Mouse (Mus musculus) limb, embryonic 11.5 days (tissue): ENCODE measurements around the gene Bglap2. TPM values are rescaled to one million over a fixed set of nuclear protein-coding genes. Genes with fewer than 3 reads are reported as not detected.

Source experiments
- ATAC-seq: fragments of 200-750 bp; cut with Nextera tagmentation; 2 replicates; pipeline ENCODE4 v1.8.0; 2017; ENCODE audit warnings: low read depth; ENCODE audit not compliant: insufficient number of reproducible peaks, low FRiP score, low TSS enrichment
- DNase-seq: peaks from one replicate; pipeline ENCODE4 v3.0.0-alpha.2; 2015; ENCODE audit warnings: low spot score
- H3K27ac ChIP-seq: fragments of 300-500 bp; sonication (generic); replicated peaks from 2 replicates; pipeline ENCODE4 v1.5.1; 2014; ENCODE audit warnings: low read depth, mild to moderate bottlenecking, low read length
- H3K27me3 ChIP-seq: fragments of 300-500 bp; sonication (generic); 2 replicates; pipeline ENCODE4 v1.6.1; 2014; ENCODE audit warnings: mild to moderate bottlenecking, low read length, mixed read lengths; ENCODE audit not compliant: control insufficient read depth, insufficient read depth
- H3K36me3 ChIP-seq: fragments of 300-500 bp; sonication (generic); 2 replicates; pipeline ENCODE4 v1.6.1; 2014; ENCODE audit warnings: mild to moderate bottlenecking, low read length, moderate library complexity, mixed read lengths; ENCODE audit not compliant: control insufficient read depth, insufficient read depth
- H3K4me1 ChIP-seq: fragments of 300-500 bp; sonication (generic); 2 replicates; pipeline ENCODE4 v1.6.1; 2014; ENCODE audit warnings: low read length, mixed read lengths; ENCODE audit not compliant: control insufficient read depth, insufficient read depth
- H3K4me2 ChIP-seq: fragments of 300-500 bp; sonication (generic); 2 replicates; pipeline ENCODE4 v1.6.1; 2014; ENCODE audit warnings: low read depth, mild to moderate bottlenecking, moderate library complexity; ENCODE audit not compliant: severe bottlenecking
- H3K4me3 ChIP-seq: fragments of 300-500 bp; sonication (generic); 2 replicates; pipeline ENCODE4 v1.5.1; 2014; ENCODE audit warnings: low read depth, low read length
- H3K9ac ChIP-seq: fragments of 300-500 bp; sonication (generic); 2 replicates; pipeline ENCODE4 v1.6.1; 2014; ENCODE audit warnings: mild to moderate bottlenecking, low read length
- H3K9me3 ChIP-seq: fragments of 300-500 bp; sonication (generic); 2 replicates; pipeline ENCODE4 v1.6.1; 2016; ENCODE audit warnings: low read length; ENCODE audit not compliant: control insufficient read depth
- WGBS: fragments of 180-500 bp; shearing (Covaris S2); extraction: QIAGEN DNeasy Blood & Tissue Kit; methylation state at CpG from one replicate; pipeline ENCODE4 v1.1.7; 2014; 5-methylcytosine and 5-hydroxymethylcytosine counted together
- polyA plus RNA-seq: library from polyadenylated mRNA; unstranded; fragments of >200 nt; fragmentation: Nextera tagmentation; extraction: Ambion mirVana; gene quantifications from 2 replicates; pipeline ENCODE4 v1.2.1, GENCODE M21; 2014

Gene Bglap2
- polyA plus RNA-seq, 1 experiment from 2014 or later = not detected

DNA sequence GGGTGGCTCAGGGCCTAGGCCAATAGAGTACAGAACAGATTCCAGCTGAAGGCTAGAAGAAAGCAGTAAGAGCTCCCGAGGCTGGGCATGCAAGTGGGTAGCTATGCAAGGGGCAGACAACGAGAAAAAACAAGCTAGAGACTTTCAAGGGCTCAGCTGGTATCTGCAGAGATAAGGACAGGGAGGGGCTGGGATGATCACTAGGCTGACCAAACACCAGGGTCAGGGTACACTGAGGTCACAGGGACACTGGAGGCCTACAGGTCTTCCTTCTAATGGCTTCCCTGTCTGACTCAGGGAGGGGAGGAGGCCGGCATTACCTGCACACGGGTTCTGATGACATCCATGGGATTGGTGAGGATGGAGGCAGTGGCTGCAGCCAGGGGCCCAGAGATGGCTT lies 37.2 kb upstream of the Bglap2 start:
- Histone ChIP-seq H3K9me3 (no peaks in the 10 kb centered on the region), H3K27ac (no peak overlapping the region), H3K4me1 (0 out of 2 replicates have a peak, but pooled peaks cover under 1% of the 10 kb centered on the region), H3K4me3 (no peak overlapping the region), H3K36me3 (peaks cover 16% of the 10 kb centered on the region), H3K9ac (no peak overlapping the region), H3K27me3 (no peaks in the 10 kb centered on the region), H3K4me2 (no peak overlapping the region)
- WGBS = 87% methylated on average over 4 of the region's 4 CpGs
- ATAC-seq (no peak), DNase-seq (no peak)

DNA sequence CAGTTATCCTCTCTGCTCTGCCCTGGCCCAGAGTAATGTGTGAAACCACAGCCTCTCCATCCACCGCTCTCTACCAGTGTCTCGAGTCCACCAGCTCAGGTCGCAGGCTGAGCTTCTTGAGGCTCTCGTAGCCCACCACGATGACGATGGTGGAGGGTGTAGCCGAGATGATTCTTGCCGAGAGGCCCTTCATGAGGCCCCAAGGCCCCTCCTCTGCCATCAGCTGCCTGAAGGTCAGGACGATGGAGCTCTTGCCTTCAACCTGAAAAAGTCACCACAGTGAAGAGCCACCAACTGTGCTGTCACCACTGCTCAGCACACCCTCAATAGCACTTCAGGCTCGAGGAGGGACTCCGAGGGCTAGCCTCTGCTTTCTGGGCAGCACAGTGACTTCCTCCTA lies 34.1 kb upstream of the Bglap2 start:
- Histone ChIP-seq H3K36me3 (peaks cover 8% of the 10 kb centered on the region), H3K27me3 (no peaks in the 10 kb centered on the region), H3K9ac (no peak overlapping the region), H3K4me2 (no peak overlapping the region), H3K9me3 (no peaks in the 10 kb centered on the region), H3K27ac (no peak overlapping the region), H3K4me1 (peaks cover 13% of the 10 kb centered on the region), H3K4me3 (no peak overlapping the region)
- no peak for DNase-seq
- 91% methylated on average over 11 of the region's 11 CpGs for WGBS
- ATAC-seq = no peak

GRCm38 (mm10) chr3:88411681-88412080 lies 33.2 kb upstream of the Bglap2 start:
- no peaks in the 10 kb centered on the region for H3K9me3 ChIP-seq
- no peaks in the 10 kb centered on the region for H3K27me3 ChIP-seq
- H3K4me1 ChIP-seq = peaks cover 13% of the 10 kb centered on the region
- no peak overlapping the region for H3K27ac ChIP-seq
- WGBS = 89% methylated on average over 4 of the region's 4 CpGs
- no peak overlapping the region for H3K9ac ChIP-seq
- DNase-seq (no peak), ATAC-seq (no peak)
- H3K36me3 ChIP-seq = peaks cover 8% of the 10 kb centered on the region
- H3K4me3 ChIP-seq = no peak overlapping the region
- no peak overlapping the region for H3K4me2 ChIP-seq

DNA sequence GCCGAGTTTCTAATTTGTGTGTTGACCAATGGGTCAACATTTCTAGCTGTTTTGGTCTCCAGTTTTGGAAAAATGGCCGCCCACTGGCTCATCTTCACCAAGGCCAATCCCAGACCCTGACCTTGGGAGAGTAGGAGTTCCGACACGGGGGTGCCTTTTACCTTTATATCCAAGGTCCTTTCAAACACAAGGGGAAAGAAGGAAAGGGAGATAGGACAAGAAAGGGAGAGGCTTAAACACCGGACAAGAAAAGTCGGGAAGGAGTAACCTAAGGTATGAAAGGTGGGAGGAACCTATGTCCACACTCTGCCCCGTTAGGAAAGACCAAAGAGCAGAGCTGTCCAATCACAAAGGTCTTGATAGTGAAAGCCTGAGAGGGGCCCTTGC lies 32.1 kb upstream of the Bglap2 start:
- no peak for ATAC-seq
- Histone ChIP-seq H3K9ac (no peak overlapping the region), H3K27me3 (no peaks in the 10 kb centered on the region), H3K4me3 (peak overlapping the region; percentile 70), H3K4me2 (peak overlapping the region; percentile 76; the same call in 1 of the 2 replicates), H3K36me3 (peaks cover 5% of the 10 kb centered on the region), H3K4me1 (peaks cover 13% of the 10 kb centered on the region), H3K27ac (peak overlapping the region; percentile 86), H3K9me3 (no peaks in the 10 kb centered on the region)
- whole genome bisulfite sequencing = 13% methylated on average over 7 of the region's 7 CpGs
- DNase-seq = no peak

DNA sequence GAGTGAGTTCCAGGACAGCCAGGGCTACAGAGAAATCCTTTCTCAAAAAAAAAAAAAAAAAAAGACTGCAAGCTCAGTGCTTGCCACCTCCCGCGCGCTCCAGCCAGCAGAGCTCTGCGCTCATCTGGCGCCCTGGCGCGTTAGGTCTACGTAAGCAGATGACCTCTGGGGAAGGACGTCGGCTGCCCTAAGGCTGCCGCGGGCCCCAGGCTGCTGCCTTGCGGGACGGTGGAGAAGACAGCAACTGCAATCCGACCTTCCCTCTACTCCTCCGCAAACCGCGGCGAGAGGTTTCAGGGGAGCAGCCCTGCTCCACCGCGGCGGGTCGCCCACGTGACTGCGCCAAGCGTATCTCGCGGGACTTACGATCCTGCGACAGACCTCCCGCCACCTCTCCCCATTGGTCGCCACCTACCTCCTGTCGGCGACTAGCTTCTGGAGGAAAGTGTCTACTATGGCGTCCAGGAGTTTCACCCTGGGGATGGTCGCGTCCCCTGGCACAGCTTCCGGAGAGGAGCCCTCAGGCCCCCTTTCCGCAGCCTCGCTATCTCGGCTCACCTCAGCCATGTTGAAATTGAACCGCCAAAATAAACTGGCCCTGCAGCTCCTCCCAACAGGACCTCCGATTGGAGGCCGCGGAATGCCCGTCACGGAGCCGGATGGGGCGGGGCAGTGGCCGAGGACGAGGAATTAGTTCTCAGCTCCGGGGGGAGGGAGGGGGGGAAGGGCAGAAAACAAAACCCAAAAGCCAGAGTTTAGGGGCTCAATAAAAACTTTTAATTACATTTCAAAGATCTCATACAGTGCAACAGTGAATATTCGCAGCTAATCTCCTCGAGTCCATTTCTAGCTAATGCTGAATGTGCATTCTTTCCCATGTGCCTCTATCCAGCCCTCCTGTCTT lies 31.5 kb upstream of the Bglap2 start, which contains the start of gene Pmf1:
Gene Pmf1 (minus strand): TSS at position 591 of the 904 bp plus-strand sequence.
- H3K4me1 ChIP-seq = peaks cover 13% of the 10 kb centered on the region
- H3K9ac ChIP-seq = peak within 1 kb of the TSS; percentile 94
- H3K4me3 ChIP-seq = peak within 1 kb of the TSS; percentile 70
- DNase-seq (peak; percentile 93), ATAC-seq (peak; percentile 90)
- under 1% methylated on average over 54 of the region's 54 CpGs for WGBS
- H3K36me3 ChIP-seq = peaks cover 5% of the 10 kb centered on the region
- no peaks in the 10 kb centered on the region for H3K27me3 ChIP-seq
- no peaks in the 10 kb centered on the region for H3K9me3 ChIP-seq
- H3K4me2 ChIP-seq = peak within 1 kb of the TSS; percentile 76
- H3K27ac ChIP-seq = peak within 1 kb of the TSS; percentile 86

DNA sequence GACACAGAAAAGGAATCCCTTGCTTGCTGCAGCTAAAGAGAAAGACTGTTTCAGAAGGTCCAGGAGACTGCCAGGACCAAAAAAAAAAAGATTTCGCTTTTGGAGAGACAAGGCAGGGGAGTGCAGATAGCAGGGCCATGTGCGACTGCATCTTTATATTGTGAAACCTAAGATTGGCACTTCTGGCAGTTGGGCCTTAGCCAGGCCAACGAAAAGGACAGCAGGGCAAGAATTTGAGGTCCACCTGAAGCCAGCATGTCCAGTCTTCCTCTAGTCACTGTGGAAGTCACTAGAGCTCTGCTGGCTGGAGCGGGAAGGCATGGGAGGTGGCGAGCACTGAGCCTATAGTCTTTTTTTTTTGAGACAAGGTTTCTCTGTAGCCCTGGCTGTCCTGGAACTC lies 30.5 kb upstream of the Bglap2 start:
- DNase-seq (no peak), ATAC-seq (no peak)
- Histone ChIP-seq H3K4me1 (peaks cover 13% of the 10 kb centered on the region), H3K4me2 (peak overlapping the region; percentile 76), H3K9ac (peak overlapping the region; percentile 94; the same call in 1 of the 2 replicates), H3K27ac (no peak overlapping the region; the same call in 1 of the 2 replicates), H3K36me3 (peaks cover 5% of the 10 kb centered on the region), H3K9me3 (no peaks in the 10 kb centered on the region), H3K27me3 (no peaks in the 10 kb centered on the region), H3K4me3 (peak overlapping the region; percentile 70)
- WGBS = 67% methylated on average over 5 of the region's 5 CpGs

GRCm38 (mm10) chr3:88407529-88407928 lies 29.0 kb upstream of the Bglap2 start:
- Histone ChIP-seq H3K4me2 (no peak overlapping the region), H3K4me1 (peaks cover 13% of the 10 kb centered on the region), H3K27me3 (no peaks in the 10 kb centered on the region), H3K9ac (no peak overlapping the region; the same call in 1 of the 2 replicates), H3K36me3 (peaks cover 7% of the 10 kb centered on the region), H3K4me3 (no peak overlapping the region), H3K27ac (no peak overlapping the region), H3K9me3 (no peaks in the 10 kb centered on the region)
- no peak for DNase-seq
- no peak for ATAC-seq
- 63% methylated on average over 7 of the region's 7 CpGs for WGBS

DNA sequence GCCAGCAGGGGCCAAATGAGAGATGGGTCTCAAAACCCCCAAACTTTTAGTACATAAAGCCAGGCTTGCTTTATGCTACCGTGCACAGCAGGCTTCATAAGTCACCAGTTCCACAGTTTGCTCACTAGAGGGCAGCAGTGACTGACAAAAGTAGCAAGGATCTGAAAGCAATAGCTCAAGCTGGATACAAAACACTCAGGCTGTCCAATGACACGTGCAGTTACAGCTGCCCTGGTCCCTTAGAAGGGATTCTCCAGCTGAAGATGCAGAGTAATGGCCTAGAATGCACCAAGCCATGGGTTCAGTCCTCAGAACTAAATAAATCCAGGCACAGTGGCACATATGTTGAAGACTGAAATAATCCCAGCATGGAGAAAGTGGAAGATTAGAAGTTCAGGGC lies 28.6 kb upstream of the Bglap2 start:
- ATAC-seq (no peak), DNase-seq (peak; percentile 80)
- peaks cover 13% of the 10 kb centered on the region for H3K4me1 ChIP-seq
- H3K27me3 ChIP-seq = no peaks in the 10 kb centered on the region
- peaks cover 7% of the 10 kb centered on the region for H3K36me3 ChIP-seq
- H3K9me3 ChIP-seq = no peaks in the 10 kb centered on the region
- no peak overlapping the region for H3K4me3 ChIP-seq
- H3K27ac ChIP-seq = no peak overlapping the region
- WGBS = 4% methylated on average over 2 of the region's 2 CpGs
- H3K9ac ChIP-seq = no peak overlapping the region
- H3K4me2 ChIP-seq = no peak overlapping the region
